Mouse (Mus musculus) lung, embryonic 14.5 days (tissue): ENCODE data around the gene Map7d2. TPM values are rescaled to one million over a fixed set of nuclear protein-coding genes. Genes with fewer than 3 reads are reported as not detected.

Experiments
- ATAC-seq: fragments of 200-750 bp; cut with Nextera tagmentation; 2 replicates; pipeline ENCODE4 v1.8.0; 2017; ENCODE audit warnings: mild to moderate bottlenecking, moderate TSS enrichment, moderate library complexity; ENCODE audit not compliant: insufficient read depth
- DNase-seq: peaks from one replicate; pipeline ENCODE4 v3.0.0-alpha.2; 2015
- H3K27ac ChIP-seq: fragments of 300-500 bp; sonication (generic); 2 replicates; pipeline ENCODE4 v1.5.1; 2014; ENCODE audit warnings: low read depth, mild to moderate bottlenecking, moderate library complexity
- H3K27me3 ChIP-seq: fragments of 300-500 bp; sonication (generic); 2 replicates; pipeline ENCODE4 v1.6.1; 2014; ENCODE audit warnings: low read length, control low read depth; ENCODE audit not compliant: insufficient read depth
- H3K36me3 ChIP-seq: fragments of 300-500 bp; sonication (generic); 2 replicates; pipeline ENCODE4 v1.6.1; 2014; ENCODE audit warnings: control low read depth; ENCODE audit not compliant: insufficient read depth
- H3K4me1 ChIP-seq: fragments of 300-500 bp; sonication (generic); 2 replicates; pipeline ENCODE4 v1.6.1; 2014; ENCODE audit warnings: antibody characterized with exemption, control low read depth; ENCODE audit not compliant: insufficient read depth
- H3K4me2 ChIP-seq: fragments of 300-500 bp; sonication (generic); 2 replicates; pipeline ENCODE4 v1.6.1; 2014; ENCODE audit warnings: mild to moderate bottlenecking
- H3K4me3 ChIP-seq: fragments of 300-500 bp; sonication (generic); 2 replicates; pipeline ENCODE4 v1.5.1; 2014; ENCODE audit warnings: low read depth, low read length
- H3K9ac ChIP-seq: fragments of 300-500 bp; sonication (generic); 2 replicates; pipeline ENCODE4 v1.6.1; 2014
- H3K9me3 ChIP-seq: fragments of 300-500 bp; sonication (generic); 2 replicates; pipeline ENCODE4 v1.6.1; 2016; ENCODE audit warnings: low read depth, low read length, control low read depth
- CTCF ChIP-seq: IDR thresholded peaks from 2 replicates; pipeline ENCODE4 v1.5.1; 2016; ENCODE audit warnings: antibody characterized with exemption, low read depth
- WGBS: fragments of 180-500 bp; shearing (Covaris S2); extraction: QIAGEN DNeasy Blood & Tissue Kit; methylation state at CpG from one replicate; pipeline ENCODE4 v1.1.7; 2014; 5-methylcytosine and 5-hydroxymethylcytosine counted together
- polyA plus RNA-seq: library from polyadenylated mRNA; unstranded; fragments of >200 nt; fragmentation: Nextera tagmentation; extraction: Ambion mirVana; gene quantifications from 2 replicates; pipeline ENCODE4 v1.2.1, GENCODE M21; 2014

The Map7d2 gene
- polyA plus RNA-seq: 1.5 and 1.8 TPM in 2 replicates

- no peaks in the 10 kb centered on the region for H3K36me3 ChIP-seq
- no peak within 1 kb of the TSS for H3K27ac ChIP-seq
- ATAC-seq: peak; percentile 82
- H3K4me1 ChIP-seq: no peaks in the 10 kb centered on the region
- H3K4me2 ChIP-seq: peak within 1 kb of the TSS; percentile 85
- H3K4me3 ChIP-seq: peak within 1 kb of the TSS; percentile 48
- H3K9me3 ChIP-seq: no peaks in the 10 kb centered on the region
- peak; percentile 43 for DNase-seq
- H3K9ac ChIP-seq: no peak within 1 kb of the TSS; the same call in 1 of the 2 replicates
- peaks cover 29% of the 10 kb centered on the region for H3K27me3 ChIP-seq
- TF ChIP-seq CTCF: no peak
- WGBS: 19% methylated on average over 31 of the region's 83 CpGs
These were observed at the start of gene Map7d2 for GRCm38 (mm10) chrX:159414130-159414828. TSS of gene Map7d2 (plus strand) at chrX:159414572.

DNA sequence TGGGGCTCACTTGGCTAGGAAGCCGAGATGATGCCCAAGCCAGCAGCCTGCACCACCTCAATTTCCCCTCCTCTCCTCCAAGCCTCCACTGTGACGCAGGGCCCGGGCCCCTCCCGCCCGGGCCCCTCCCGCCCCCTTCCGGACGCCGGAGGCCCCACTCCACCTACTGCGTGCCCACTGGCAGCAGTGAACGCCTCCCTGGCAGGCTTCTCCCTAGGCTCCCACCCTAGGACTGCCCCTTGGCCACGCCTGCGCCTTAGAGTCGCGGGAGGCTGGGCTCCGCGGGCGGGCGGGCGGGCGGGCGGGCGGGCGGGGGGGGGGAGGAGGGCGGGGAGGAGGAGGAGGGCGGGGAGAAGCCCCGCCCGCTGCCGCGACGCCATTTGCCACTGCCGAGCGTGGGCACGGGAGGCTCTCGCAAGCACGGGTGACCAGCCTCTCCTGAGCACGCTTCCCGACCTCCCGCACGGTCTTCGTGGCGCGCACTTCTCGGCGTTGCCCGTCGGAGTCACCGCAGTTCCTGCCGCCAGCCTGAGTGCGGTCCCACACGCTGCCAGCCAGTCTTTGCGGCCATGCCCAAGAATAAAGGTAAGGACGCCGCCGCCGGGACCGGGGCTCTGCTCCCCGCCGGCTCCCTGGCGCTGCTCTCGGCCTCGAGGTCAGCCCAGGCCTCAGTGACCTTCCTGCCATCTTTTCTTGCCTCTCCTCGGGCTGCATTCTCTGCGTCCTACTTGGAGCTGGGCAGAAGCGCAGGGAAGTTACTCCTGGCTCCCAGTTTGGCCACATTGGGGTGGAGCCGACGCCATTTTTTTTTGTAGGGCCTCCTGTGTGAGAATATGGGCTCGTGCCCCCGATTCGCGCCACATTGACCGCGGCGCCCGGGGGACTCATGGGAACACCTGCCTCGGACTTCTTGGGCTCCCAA is 42.3 kb upstream of the Map7d2 start, which contains the start of gene Eif1ax:
Eif1ax (plus strand) TSS at position 348 of the 922 bp plus-strand sequence.
- peak within 1 kb of the TSS; percentile 84 for H3K27ac ChIP-seq
- peak within 1 kb of the TSS; percentile 68 for H3K9ac ChIP-seq
- no peaks in the 10 kb centered on the region for H3K27me3 ChIP-seq
- TF ChIP-seq CTCF: 0 out of 2 replicates have a peak, but pooled peaks have one; percentile 11
- no peaks in the 10 kb centered on the region for H3K36me3 ChIP-seq
- peak within 1 kb of the TSS; percentile 57 for H3K4me2 ChIP-seq
- no peaks in the 10 kb centered on the region for H3K4me1 ChIP-seq
- WGBS: 11% methylated on average over 40 of the region's 76 CpGs
- peak; percentile 100 for ATAC-seq
- H3K4me3 ChIP-seq: peak within 1 kb of the TSS; percentile 68
- no peaks in the 10 kb centered on the region for H3K9me3 ChIP-seq
- DNase-seq: peak; percentile 88

DNA sequence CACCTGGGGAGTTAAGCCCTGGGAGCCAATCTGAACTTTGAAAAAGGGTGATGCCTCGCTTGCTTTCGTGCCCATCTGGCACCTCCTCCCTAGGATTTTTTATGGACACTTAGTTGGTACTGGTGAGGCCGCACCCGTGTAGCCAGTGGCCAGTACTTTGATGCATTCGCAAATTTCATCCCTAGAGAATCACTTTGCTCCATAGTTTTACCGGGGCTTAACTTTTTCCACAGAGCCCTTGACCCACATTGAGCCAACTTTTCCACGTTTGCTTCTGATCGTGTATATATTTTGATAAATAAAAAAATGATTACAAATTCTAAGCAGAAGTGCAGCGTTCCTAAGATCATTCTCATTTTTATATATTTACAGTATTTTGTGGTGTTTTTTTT is 41.6 kb upstream of the Map7d2 start:
- H3K27me3 ChIP-seq: no peaks in the 10 kb centered on the region
- H3K4me1 ChIP-seq: no peaks in the 10 kb centered on the region
- 9% methylated on average over 9 of the region's 9 CpGs for WGBS
- H3K36me3 ChIP-seq: 0 out of 2 replicates have a peak, but pooled peaks cover 1% of the 10 kb centered on the region
- no peak for ATAC-seq
- H3K27ac ChIP-seq: peak overlapping the region; percentile 84; the same call in 1 of the 2 replicates
- peak overlapping the region; percentile 68 for H3K4me3 ChIP-seq
- no peak for TF ChIP-seq CTCF
- H3K4me2 ChIP-seq: peak overlapping the region; percentile 57
- H3K9ac ChIP-seq: peak overlapping the region; percentile 68
- no peaks in the 10 kb centered on the region for H3K9me3 ChIP-seq
- no peak for DNase-seq

DNA sequence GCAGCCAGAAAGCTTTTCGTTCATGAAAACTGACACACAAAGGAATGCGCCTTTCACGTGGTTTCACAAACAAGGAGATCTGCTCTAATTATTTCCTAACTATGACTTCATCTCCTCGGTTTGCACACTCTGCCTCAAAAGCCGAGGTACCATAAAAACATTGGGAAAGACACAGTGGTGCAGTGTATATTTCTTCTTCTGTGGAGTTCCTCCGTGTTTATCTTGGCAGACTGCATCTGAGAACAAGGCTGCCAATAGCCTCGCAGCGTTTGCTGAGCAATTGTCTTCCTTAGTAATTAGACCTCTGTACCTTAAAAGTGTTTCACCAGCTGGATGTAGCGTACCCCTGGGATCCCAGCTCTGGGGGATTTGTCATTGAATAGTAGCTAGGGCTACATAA is 27.3 kb upstream of the Map7d2 start:
- no peaks in the 10 kb centered on the region for H3K4me1 ChIP-seq
- H3K4me2 ChIP-seq: no peak overlapping the region
- no peak overlapping the region for H3K9ac ChIP-seq
- WGBS: 71% methylated on average over 9 of the region's 9 CpGs
- H3K36me3 ChIP-seq: peaks cover 22% of the 10 kb centered on the region
- H3K27me3 ChIP-seq: no peaks in the 10 kb centered on the region
- no peak overlapping the region for H3K4me3 ChIP-seq
- H3K9me3 ChIP-seq: no peaks in the 10 kb centered on the region
- no peak for ATAC-seq
- H3K27ac ChIP-seq: no peak overlapping the region
- no peak for TF ChIP-seq CTCF
- DNase-seq: no peak

DNA sequence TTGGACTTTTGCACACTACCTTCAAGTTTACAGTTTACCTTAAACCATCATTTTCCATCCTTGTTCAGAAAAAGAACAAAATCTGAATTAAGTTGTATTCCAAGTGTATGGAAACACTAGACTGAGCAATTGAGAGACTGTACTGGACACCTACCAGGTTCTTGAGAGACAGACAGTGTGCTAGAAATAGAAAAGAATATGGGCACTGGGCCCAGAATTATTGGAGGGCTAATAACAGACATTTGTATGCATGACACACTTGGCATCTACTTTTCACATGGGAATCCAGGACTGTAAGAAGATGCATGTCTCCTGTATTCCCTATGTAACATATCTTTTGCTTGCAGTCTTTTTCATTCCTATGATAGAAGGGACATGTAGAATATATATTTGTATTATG is 25.4 kb upstream of the Map7d2 start:
- Histone ChIP-seq H3K4me3 (no peak overlapping the region), H3K4me2 (no peak overlapping the region), H3K9ac (no peak overlapping the region), H3K27ac (no peak overlapping the region), H3K27me3 (no peaks in the 10 kb centered on the region), H3K9me3 (no peaks in the 10 kb centered on the region), H3K4me1 (no peaks in the 10 kb centered on the region), H3K36me3 (peaks cover 14% of the 10 kb centered on the region)
- DNase-seq (peak; percentile 4), ATAC-seq (no peak)
- no peak for TF ChIP-seq CTCF

GRCm38 (mm10) chrX:159390347-159390962 is 23.9 kb upstream of the Map7d2 start:
- ATAC-seq (no peak), DNase-seq (no peak)
- Histone ChIP-seq H3K4me1 (no peaks in the 10 kb centered on the region), H3K27ac (no peak overlapping the region), H3K9ac (no peak overlapping the region), H3K4me2 (no peak overlapping the region), H3K36me3 (peaks cover 8% of the 10 kb centered on the region), H3K27me3 (no peaks in the 10 kb centered on the region), H3K4me3 (no peak overlapping the region), H3K9me3 (no peaks in the 10 kb centered on the region)
- WGBS: 75% methylated on average over 6 of the region's 6 CpGs
- TF ChIP-seq CTCF: no peak

GRCm38 (mm10) chrX:159391239-159391638 is 23.1 kb upstream of the Map7d2 start:
- no peaks in the 10 kb centered on the region for H3K9me3 ChIP-seq
- H3K27me3 ChIP-seq: no peaks in the 10 kb centered on the region
- no peaks in the 10 kb centered on the region for H3K36me3 ChIP-seq
- DNase-seq: no peak
- no peak overlapping the region for H3K27ac ChIP-seq
- no peak for ATAC-seq
- no peaks in the 10 kb centered on the region for H3K4me1 ChIP-seq
- no peak overlapping the region for H3K4me3 ChIP-seq
- no peak overlapping the region for H3K9ac ChIP-seq
- no peak overlapping the region for H3K4me2 ChIP-seq
- no peak for TF ChIP-seq CTCF
- 71% methylated on average over 3 of the region's 3 CpGs for WGBS
